Mouse (Mus musculus) embryo, embryonic 9.5 days (tissue): Measurements from ENCODE around the gene Thtpa.
A peak's percentile ranks its signal among the peaks of the same experiment; 100 is the strongest.

Experiments used
- DNase-seq: peaks from one replicate; pipeline ENCODE4 v3.0.0-alpha.2; 2017; ENCODE audit errors: extremely low spot score

Thtpa gene

DNA sequence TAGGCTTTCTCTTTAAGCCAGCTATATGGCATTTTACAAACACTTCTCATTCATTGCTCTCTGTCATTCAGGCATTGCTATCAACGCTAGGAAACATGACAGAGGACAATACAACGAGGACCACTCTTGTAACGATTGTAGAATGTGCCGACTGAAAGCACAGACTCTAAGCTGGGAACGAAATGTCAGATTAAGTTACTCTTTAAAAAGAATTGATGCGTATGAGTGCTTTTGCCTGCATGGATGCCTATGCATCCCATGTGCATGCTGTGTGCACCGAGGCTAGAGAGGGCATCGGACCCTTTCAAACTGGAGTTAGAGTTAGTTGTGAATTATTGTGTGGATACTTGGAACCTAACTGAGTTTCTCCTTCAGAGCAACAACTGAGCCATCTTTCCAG lies 41.1 kb downstream of the Thtpa start:
- DNase-seq, result no peak

GRCm38 (mm10) chr14:55139313-55139712 lies 44.7 kb downstream of the Thtpa start:
- no peak for DNase-seq

GRCm38 (mm10) chr14:55146324-55146723 lies 51.7 kb downstream of the Thtpa start:
- DNase-seq, result no peak

DNA sequence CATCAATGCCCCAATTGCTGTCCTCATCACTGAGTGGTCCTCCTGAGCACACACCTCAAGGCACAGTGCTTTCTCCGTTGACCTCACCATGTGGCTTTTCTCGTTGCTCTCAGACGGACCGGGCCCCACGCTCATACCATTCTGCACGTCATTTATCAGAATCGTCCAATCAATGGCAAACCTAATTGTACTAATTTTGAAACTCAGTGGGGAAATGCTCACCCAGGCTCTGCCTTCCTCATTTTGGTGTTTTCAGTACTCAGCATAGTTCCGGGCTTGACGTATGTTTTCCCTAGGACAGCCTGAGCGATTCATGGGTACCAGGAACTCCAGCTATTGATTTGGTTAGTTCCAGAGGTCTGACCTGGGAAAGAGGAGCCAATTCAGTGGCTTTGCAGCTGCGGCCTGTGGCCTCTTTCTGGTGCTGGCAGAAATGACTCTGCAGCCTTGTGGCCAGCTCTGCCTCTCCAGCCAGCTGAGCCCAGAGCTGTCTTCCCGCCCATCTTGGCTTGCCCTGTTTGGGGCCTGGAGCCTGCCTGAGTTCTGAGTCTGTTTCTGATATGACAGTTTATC lies 52.3 kb downstream of the Thtpa start:
- no peak for DNase-seq

DNA sequence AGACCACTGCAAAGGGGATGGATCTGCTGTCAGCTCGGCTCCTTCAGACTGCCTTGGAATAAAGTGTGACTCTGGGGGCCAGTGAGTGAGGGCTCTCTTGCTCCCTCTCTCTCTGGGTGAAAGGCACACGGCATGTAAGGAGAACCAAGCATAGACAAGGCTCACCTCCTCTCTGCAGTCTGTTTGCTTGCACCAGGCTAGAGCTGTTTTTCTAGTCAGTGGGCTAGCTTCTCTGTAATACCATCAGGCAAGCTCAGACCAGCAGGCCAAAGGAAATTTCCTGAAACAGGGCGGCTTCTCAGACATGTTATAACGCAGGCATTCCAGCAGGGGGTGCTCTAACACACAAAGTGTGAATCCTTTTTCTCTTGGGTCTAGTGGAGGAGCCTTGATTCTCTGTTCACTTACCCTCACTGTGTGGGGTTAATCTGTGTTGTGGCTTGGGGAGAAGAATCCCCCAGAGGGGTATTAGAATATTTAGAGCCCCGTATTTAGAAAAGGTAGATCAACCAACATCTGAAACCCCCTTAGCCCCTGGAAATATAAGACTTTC lies 53.9 kb downstream of the Thtpa start:
- DNase-seq, result peak; percentile 65
